Mouse (Mus musculus): ENCODE measurements around the gene Mdc1. TPM values are rescaled to one million over a fixed set of nuclear protein-coding genes. Genes with fewer than 3 reads are reported as not detected.

Mdc1 gene
- 1.4 and 3.0 TPM in 2 replicates for polyA plus RNA-seq (2012; rRNA removed; ENCODE audit: low replicate concordance)

GRCm38 (mm10) chr17:35841076-35841950 lies at the start of gene Mdc1:
Mdc1 (plus strand) TSS chr17:35841515.

GRCm38 (mm10) chr17:35821439-35822430 lies 19.6 kb upstream of the Mdc1 start, which contains the start of gene Ier3:
Ier3 (plus strand) TSS chr17:35821684.

GRCm38 (mm10) chr17:35822964-35823937 lies 18.1 kb upstream of the Mdc1 start, which contains the start of gene Flot1:
Flot1 (plus strand) TSS chr17:35823230.

GRCm38 (mm10) chr17:35838122-35838544 lies 3.2 kb upstream of the Mdc1 start, which contains the start of gene Tubb5:
Tubb5 (minus strand) TSS chr17:35838306.

GRCm38 (mm10) chr17:35861198-35861857 lies 20.0 kb downstream of the Mdc1 start, which contains the start of gene Nrm:
Nrm (plus strand) TSS chr17:35861318.

GRCm38 (mm10) chr17:35865481-35866280 lies 24.4 kb downstream of the Mdc1 start, which contains the start of gene Ppp1r18:
Ppp1r18 (plus strand) TSS chr17:35865593.

GRCm38 (mm10) chr17:35879245-35880057 lies 38.1 kb downstream of the Mdc1 start, which contains the start of gene Dhx16:
Dhx16 (plus strand) TSS chr17:35879819.

GRCm38 (mm10) chr17:35896781-35897643 lies 55.7 kb downstream of the Mdc1 start, which contains the start of gene 2310061I04Rik:
2310061I04Rik (minus strand) TSS chr17:35897431.

Other genes with a start within 250 kb of the Mdc1 start
- gene Sfta2, start 240.0 kb upstream of the Mdc1 start, polyA plus RNA-seq (2012; rRNA removed; ENCODE audit: low replicate concordance): 0.48 TPM in 1 of 2 replicates, not detected in the other
- gene Gm9573, start 214.9 kb upstream of the Mdc1 start, polyA plus RNA-seq (2012; rRNA removed; ENCODE audit: low replicate concordance): 0.05 TPM in 1 of 2 replicates, not detected in the other
- 0.17 and 64.7 TPM in 2 replicates for gene Mucl3, start 197.8 kb upstream of the Mdc1 start, polyA plus RNA-seq (2012; rRNA removed; ENCODE audit: low replicate concordance)
- gene Vars2, start 173.9 kb upstream of the Mdc1 start, polyA plus RNA-seq (2012; rRNA removed; ENCODE audit: low replicate concordance): 32.7 and 37.8 TPM in 2 replicates
- 14.5 and 14.8 TPM in 2 replicates for gene Gtf2h4, start 167.8 kb upstream of the Mdc1 start, polyA plus RNA-seq (2012; rRNA removed; ENCODE audit: low replicate concordance)
- 63.7 and 75.5 TPM in 2 replicates for gene Ddr1, start 136.9 kb upstream of the Mdc1 start, polyA plus RNA-seq (2012; rRNA removed; ENCODE audit: low replicate concordance)
- 20.3 and 22.3 TPM in 2 replicates for gene Ier3, start 19.8 kb upstream of the Mdc1 start, polyA plus RNA-seq (2012; rRNA removed; ENCODE audit: low replicate concordance)
- 39.8 and 40.1 TPM in 2 replicates for gene Flot1, start 18.3 kb upstream of the Mdc1 start, polyA plus RNA-seq (2012; rRNA removed; ENCODE audit: low replicate concordance)
- 105 and 114 TPM in 2 replicates for gene Tubb5, start 3.2 kb upstream of the Mdc1 start, polyA plus RNA-seq (2012; rRNA removed; ENCODE audit: low replicate concordance)
- gene Nrm, start 19.8 kb downstream of the Mdc1 start, polyA plus RNA-seq (2012; rRNA removed; ENCODE audit: low replicate concordance): 13.6 and 21.1 TPM in 2 replicates
- 16.2 and 25.7 TPM in 2 replicates for gene Ppp1r18, start 24.1 kb downstream of the Mdc1 start, polyA plus RNA-seq (2012; rRNA removed; ENCODE audit: low replicate concordance)
- 36.5 and 59.4 TPM in 2 replicates for gene Dhx16, start 38.3 kb downstream of the Mdc1 start, polyA plus RNA-seq (2012; rRNA removed; ENCODE audit: low replicate concordance)
- gene 2310061I04Rik, start 55.9 kb downstream of the Mdc1 start, polyA plus RNA-seq (2012; rRNA removed; ENCODE audit: low replicate concordance): 180 and 283 TPM in 2 replicates
- gene Atat1, start 68.6 kb downstream of the Mdc1 start, polyA plus RNA-seq (2012; rRNA removed; ENCODE audit: low replicate concordance): 47.1 and 64.0 TPM in 2 replicates
- 74.3 and 76.9 TPM in 2 replicates for gene Mrps18b, start 74.9 kb downstream of the Mdc1 start, polyA plus RNA-seq (2012; rRNA removed; ENCODE audit: low replicate concordance)
- 25.8 and 36.2 TPM in 2 replicates for gene Ppp1r10, start 74.9 kb downstream of the Mdc1 start, polyA plus RNA-seq (2012; rRNA removed; ENCODE audit: low replicate concordance)
- gene Abcf1, start 128.2 kb downstream of the Mdc1 start, polyA plus RNA-seq (2012; rRNA removed; ENCODE audit: low replicate concordance): 60.3 and 89.7 TPM in 2 replicates
- gene Gnl1, start 138.3 kb downstream of the Mdc1 start, polyA plus RNA-seq (2012; rRNA removed; ENCODE audit: low replicate concordance): 17.2 and 34.2 TPM in 2 replicates
- gene Prr3, start 138.7 kb downstream of the Mdc1 start, polyA plus RNA-seq (2012; rRNA removed; ENCODE audit: low replicate concordance): 8.2 and 8.5 TPM in 2 replicates
- gene H2-T24, start 179.0 kb downstream of the Mdc1 start, polyA plus RNA-seq (2012; rRNA removed; ENCODE audit: low replicate concordance): 1.2 and 1.9 TPM in 2 replicates
- gene H2-T23, start 191.3 kb downstream of the Mdc1 start, polyA plus RNA-seq (2012; rRNA removed; ENCODE audit: low replicate concordance): 247 and 672 TPM in 2 replicates
- gene H2-T22, start 201.2 kb downstream of the Mdc1 start, polyA plus RNA-seq (2012; rRNA removed; ENCODE audit: low replicate concordance): 22.4 and 45.9 TPM in 2 replicates
- gene Gm6034, start 201.4 kb downstream of the Mdc1 start, polyA plus RNA-seq (2012; rRNA removed; ENCODE audit: low replicate concordance): not detected in 2 replicates
- gene Gm11127, start 216.9 kb downstream of the Mdc1 start, polyA plus RNA-seq (2012; rRNA removed; ENCODE audit: low replicate concordance): 46.7 and 279 TPM in 2 replicates